Mouse (Mus musculus): ENCODE measurements at regions not wholly inside any gene's neighbourhood (a gene's known extent, or its start where the extent isn't known, plus 50 kb on each side); places are given as distances from the start of the nearest gene placed in this dataset.

- Histone ChIP-seq H3K4me3 (ENCODE audit: low read length) (no peak overlapping the region), H3K4me1 (ENCODE audit: control insufficient read depth, insufficient read depth, low read length) (no peaks in the 10 kb centered on the region; the same call in 1 of the 2 replicates), H3K27me3 (replicated peaks; ENCODE audit: control insufficient read depth, insufficient read depth, low read length) (no peaks in the 10 kb centered on the region), H3K36me3 (ENCODE audit: control insufficient read depth, insufficient read depth, low read length) (no peaks in the 10 kb centered on the region), H3K4me2 (ENCODE audit: low read depth, low read length) (no peak overlapping the region), H3K9ac (ENCODE audit: low read depth, low read length) (no peak overlapping the region), H3K9me3 (ENCODE audit: control insufficient read depth, low read length) (no peaks in the 10 kb centered on the region), H3K27ac (ENCODE audit: low read length) (no peak overlapping the region)
- WGBS, result 43% methylated on average over 7 of the region's 7 CpGs
- no peak for ATAC-seq
Observed at GRCm38 (mm10) chr9:43427007-43427406, 116.4 kb downstream of the Trim29 start.

- Histone ChIP-seq H3K27me3 (replicated peaks; ENCODE audit: control insufficient read depth, insufficient read depth, low read length) (no peaks in the 10 kb centered on the region), H3K9ac (ENCODE audit: low read depth, low read length) (no peak overlapping the region), H3K36me3 (ENCODE audit: control insufficient read depth, insufficient read depth, low read length) (no peaks in the 10 kb centered on the region), H3K4me2 (ENCODE audit: low read depth, low read length) (no peak overlapping the region), H3K4me1 (ENCODE audit: control insufficient read depth, insufficient read depth, low read length) (no peaks in the 10 kb centered on the region), H3K4me3 (ENCODE audit: low read length) (no peak overlapping the region), H3K9me3 (ENCODE audit: control insufficient read depth, low read length) (no peaks in the 10 kb centered on the region), H3K27ac (ENCODE audit: low read length) (no peak overlapping the region)
- WGBS, result 64% methylated on average over 3 of the region's 3 CpGs
- no peak for ATAC-seq
Observed at GRCm38 (mm10) chr9:43433953-43434352, 123.3 kb downstream of the Trim29 start.

- no peak for ATAC-seq
- no peak overlapping the region for H3K27ac ChIP-seq (ENCODE audit: low read length)
- H3K4me1 ChIP-seq (ENCODE audit: control insufficient read depth, insufficient read depth, low read length), result no peaks in the 10 kb centered on the region
- WGBS, result 75% methylated on average over 11 of the region's 11 CpGs
- no peaks in the 10 kb centered on the region for H3K9me3 ChIP-seq (ENCODE audit: control insufficient read depth, low read length)
- no peak overlapping the region for H3K4me3 ChIP-seq (ENCODE audit: low read length)
- no peak overlapping the region for H3K9ac ChIP-seq (ENCODE audit: low read depth, low read length)
- H3K4me2 ChIP-seq (ENCODE audit: low read depth, low read length), result no peak overlapping the region
- H3K36me3 ChIP-seq (ENCODE audit: control insufficient read depth, insufficient read depth, low read length), result no peaks in the 10 kb centered on the region
- H3K27me3 ChIP-seq (replicated peaks; ENCODE audit: control insufficient read depth, insufficient read depth, low read length), result no peaks in the 10 kb centered on the region
Observed at GRCm38 (mm10) chr9:43438476-43438875, 127.8 kb downstream of the Trim29 start.

GRCm38 (mm10) chr9:43440959-43441510, 130.4 kb downstream of the Trim29 start:
- no peak overlapping the region for H3K9ac ChIP-seq (ENCODE audit: low read depth, low read length)
- no peaks in the 10 kb centered on the region for H3K4me1 ChIP-seq (ENCODE audit: control insufficient read depth, insufficient read depth, low read length)
- H3K27ac ChIP-seq (ENCODE audit: low read length), result no peak overlapping the region
- no peaks in the 10 kb centered on the region for H3K36me3 ChIP-seq (ENCODE audit: control insufficient read depth, insufficient read depth, low read length)
- H3K4me3 ChIP-seq (ENCODE audit: low read length), result no peak overlapping the region
- ATAC-seq, result no peak
- no peak overlapping the region for H3K4me2 ChIP-seq (ENCODE audit: low read depth, low read length)
- H3K9me3 ChIP-seq (ENCODE audit: control insufficient read depth, low read length), result no peaks in the 10 kb centered on the region
- H3K27me3 ChIP-seq (replicated peaks; ENCODE audit: control insufficient read depth, insufficient read depth, low read length), result no peaks in the 10 kb centered on the region
- 63% methylated on average over 5 of the region's 5 CpGs for WGBS

- Histone ChIP-seq H3K4me2 (ENCODE audit: low read depth, low read length) (no peak overlapping the region), H3K4me3 (ENCODE audit: low read length) (no peak overlapping the region), H3K9ac (ENCODE audit: low read depth, low read length) (no peak overlapping the region), H3K4me1 (ENCODE audit: control insufficient read depth, insufficient read depth, low read length) (no peaks in the 10 kb centered on the region), H3K27ac (ENCODE audit: low read length) (no peak overlapping the region), H3K9me3 (ENCODE audit: control insufficient read depth, low read length) (no peaks in the 10 kb centered on the region), H3K36me3 (ENCODE audit: control insufficient read depth, insufficient read depth, low read length) (no peaks in the 10 kb centered on the region), H3K27me3 (replicated peaks; ENCODE audit: control insufficient read depth, insufficient read depth, low read length) (no peaks in the 10 kb centered on the region)
- WGBS, result 68% methylated on average over 1 of the region's 1 CpGs
- ATAC-seq, result no peak
Observed at GRCm38 (mm10) chr9:43445491-43445890, 134.8 kb downstream of the Trim29 start.

GRCm38 (mm10) chr9:43447372-43447771, 136.7 kb downstream of the Trim29 start:
- peak; percentile 40; the same call in 1 of the 2 replicates for ATAC-seq
- H3K4me3 ChIP-seq (ENCODE audit: low read length), result no peak overlapping the region
- WGBS, result 43% methylated on average over 7 of the region's 7 CpGs
- H3K9ac ChIP-seq (ENCODE audit: low read depth, low read length), result no peak overlapping the region
- H3K36me3 ChIP-seq (ENCODE audit: control insufficient read depth, insufficient read depth, low read length), result no peaks in the 10 kb centered on the region
- no peaks in the 10 kb centered on the region for H3K9me3 ChIP-seq (ENCODE audit: control insufficient read depth, low read length)
- H3K27me3 ChIP-seq (replicated peaks; ENCODE audit: control insufficient read depth, insufficient read depth, low read length), result no peaks in the 10 kb centered on the region
- no peak overlapping the region for H3K27ac ChIP-seq (ENCODE audit: low read length)
- H3K4me2 ChIP-seq (ENCODE audit: low read depth, low read length), result no peak overlapping the region
- H3K4me1 ChIP-seq (ENCODE audit: control insufficient read depth, insufficient read depth, low read length), result no peaks in the 10 kb centered on the region

GRCm38 (mm10) chr9:43448981-43449380, 138.3 kb downstream of the Trim29 start:
- Histone ChIP-seq H3K27me3 (replicated peaks; ENCODE audit: control insufficient read depth, insufficient read depth, low read length) (0 out of 2 replicates have a peak, but pooled peaks cover under 1% of the 10 kb centered on the region), H3K4me3 (ENCODE audit: low read length) (no peak overlapping the region), H3K9me3 (ENCODE audit: control insufficient read depth, low read length) (no peaks in the 10 kb centered on the region), H3K9ac (ENCODE audit: low read depth, low read length) (no peak overlapping the region), H3K27ac (ENCODE audit: low read length) (no peak overlapping the region), H3K4me1 (ENCODE audit: control insufficient read depth, insufficient read depth, low read length) (no peaks in the 10 kb centered on the region), H3K4me2 (ENCODE audit: low read depth, low read length) (no peak overlapping the region), H3K36me3 (ENCODE audit: control insufficient read depth, insufficient read depth, low read length) (no peaks in the 10 kb centered on the region)
- no peak for ATAC-seq
- WGBS, result 68% methylated on average over 5 of the region's 5 CpGs

- ATAC-seq, result no peak
- Histone ChIP-seq H3K9me3 (ENCODE audit: control insufficient read depth, low read length) (no peaks in the 10 kb centered on the region), H3K9ac (ENCODE audit: low read depth, low read length) (no peak overlapping the region), H3K4me3 (ENCODE audit: low read length) (no peak overlapping the region), H3K4me1 (ENCODE audit: control insufficient read depth, insufficient read depth, low read length) (no peaks in the 10 kb centered on the region), H3K4me2 (ENCODE audit: low read depth, low read length) (no peak overlapping the region), H3K36me3 (ENCODE audit: control insufficient read depth, insufficient read depth, low read length) (no peaks in the 10 kb centered on the region), H3K27ac (ENCODE audit: low read length) (no peak overlapping the region), H3K27me3 (replicated peaks; ENCODE audit: control insufficient read depth, insufficient read depth, low read length) (peaks cover 4% of the 10 kb centered on the region)
- WGBS, result 4% methylated on average over 14 of the region's 14 CpGs
Observed at GRCm38 (mm10) chr9:43453953-43454582, 143.4 kb downstream of the Trim29 start.

GRCm38 (mm10) chr9:43457736-43458135, 147.1 kb downstream of the Trim29 start:
- Histone ChIP-seq H3K4me3 (ENCODE audit: low read length) (no peak overlapping the region), H3K4me2 (ENCODE audit: low read depth, low read length) (no peak overlapping the region), H3K4me1 (ENCODE audit: control insufficient read depth, insufficient read depth, low read length) (no peaks in the 10 kb centered on the region), H3K27ac (ENCODE audit: low read length) (no peak overlapping the region), H3K9ac (ENCODE audit: low read depth, low read length) (no peak overlapping the region), H3K36me3 (ENCODE audit: control insufficient read depth, insufficient read depth, low read length) (no peaks in the 10 kb centered on the region), H3K9me3 (ENCODE audit: control insufficient read depth, low read length) (no peaks in the 10 kb centered on the region), H3K27me3 (replicated peaks; ENCODE audit: control insufficient read depth, insufficient read depth, low read length) (peaks cover 4% of the 10 kb centered on the region)
- no peak for ATAC-seq
- WGBS, result 92% methylated on average over 2 of the region's 2 CpGs

GRCm38 (mm10) chr9:43461131-43461530, 150.5 kb downstream of the Trim29 start:
- Histone ChIP-seq H3K27ac (ENCODE audit: low read length) (no peak overlapping the region), H3K9ac (ENCODE audit: low read depth, low read length) (no peak overlapping the region), H3K4me3 (ENCODE audit: low read length) (no peak overlapping the region), H3K4me2 (ENCODE audit: low read depth, low read length) (no peak overlapping the region), H3K36me3 (ENCODE audit: control insufficient read depth, insufficient read depth, low read length) (no peaks in the 10 kb centered on the region), H3K27me3 (replicated peaks; ENCODE audit: control insufficient read depth, insufficient read depth, low read length) (no peaks in the 10 kb centered on the region), H3K9me3 (ENCODE audit: control insufficient read depth, low read length) (no peaks in the 10 kb centered on the region), H3K4me1 (ENCODE audit: control insufficient read depth, insufficient read depth, low read length) (0 out of 2 replicates have a peak, but pooled peaks cover 2% of the 10 kb centered on the region)
- peak; percentile 71; the same call in 1 of the 2 replicates for ATAC-seq
- 46% methylated on average over 2 of the region's 2 CpGs for WGBS

Measured in intestine, embryonic 16.5 days (tissue).